Mouse (Mus musculus) liver, embryonic 15.5 days (tissue): ENCODE results near the gene Rce1. TPM values are rescaled to one million over a fixed set of nuclear protein-coding genes. Genes with fewer than 3 reads are reported as not detected.
A peak's percentile ranks its signal among the peaks of the same experiment; 100 is the strongest.

ENCODE experiments used
- ATAC-seq: fragments of 200-750 bp; cut with Nextera tagmentation; 2 replicates; pipeline ENCODE4 v1.8.0; 2017; ENCODE audit warnings: moderate number of reproducible peaks, mild to moderate bottlenecking, moderate library complexity; ENCODE audit not compliant: insufficient read depth
- H3K27ac ChIP-seq: fragments of 300-500 bp; sonication (generic); replicated peaks from 2 replicates; pipeline ENCODE4 v1.5.1; 2015; ENCODE audit warnings: mild to moderate bottlenecking, inconsistent platforms
- H3K27me3 ChIP-seq: fragments of 300-500 bp; sonication (generic); 2 replicates; pipeline ENCODE4 v1.6.1; 2015; ENCODE audit warnings: mild to moderate bottlenecking, inconsistent platforms
- H3K36me3 ChIP-seq: fragments of 300-500 bp; sonication (generic); replicated peaks from 2 replicates; pipeline ENCODE4 v1.6.1; 2015; ENCODE audit warnings: moderate library complexity, mild to moderate bottlenecking, inconsistent platforms
- H3K4me1 ChIP-seq: fragments of 300-500 bp; sonication (generic); replicated peaks from 2 replicates; pipeline ENCODE4 v1.6.1; 2015; ENCODE audit warnings: inconsistent platforms
- H3K4me2 ChIP-seq: fragments of 300-500 bp; sonication (generic); 2 replicates; pipeline ENCODE4 v1.6.1; 2015; ENCODE audit warnings: moderate library complexity, mild to moderate bottlenecking, inconsistent platforms
- H3K4me3 ChIP-seq: fragments of 300-500 bp; sonication (generic); replicated peaks from 2 replicates; pipeline ENCODE4 v1.5.1; 2015; ENCODE audit warnings: mild to moderate bottlenecking, inconsistent platforms
- H3K9ac ChIP-seq: fragments of 300-500 bp; sonication (generic); 2 replicates; pipeline ENCODE4 v1.6.1; 2015; ENCODE audit warnings: moderate library complexity, mild to moderate bottlenecking, inconsistent platforms
- H3K9me3 ChIP-seq: fragments of 300-500 bp; sonication (generic); replicated peaks from 2 replicates; pipeline ENCODE4 v1.6.1; 2016; ENCODE audit warnings: inconsistent platforms
- WGBS: fragments of 180-500 bp; shearing (Covaris S2); methylation state at CpG from one replicate; pipeline ENCODE4 v1.1.7; 2015; ENCODE audit warnings: mixed read lengths; ENCODE audit not compliant: insufficient replicate concordance; 5-methylcytosine and 5-hydroxymethylcytosine counted together
- polyA plus RNA-seq: library from polyadenylated mRNA; unstranded; fragments of >200 nt; fragmentation: Nextera tagmentation; extraction: Ambion mirVana; gene quantifications from 2 replicates; pipeline ENCODE4 v1.2.1, GENCODE M21; 2015

Rce1 gene
- 24.1 and 25.3 TPM in 2 replicates for polyA plus RNA-seq

DNA sequence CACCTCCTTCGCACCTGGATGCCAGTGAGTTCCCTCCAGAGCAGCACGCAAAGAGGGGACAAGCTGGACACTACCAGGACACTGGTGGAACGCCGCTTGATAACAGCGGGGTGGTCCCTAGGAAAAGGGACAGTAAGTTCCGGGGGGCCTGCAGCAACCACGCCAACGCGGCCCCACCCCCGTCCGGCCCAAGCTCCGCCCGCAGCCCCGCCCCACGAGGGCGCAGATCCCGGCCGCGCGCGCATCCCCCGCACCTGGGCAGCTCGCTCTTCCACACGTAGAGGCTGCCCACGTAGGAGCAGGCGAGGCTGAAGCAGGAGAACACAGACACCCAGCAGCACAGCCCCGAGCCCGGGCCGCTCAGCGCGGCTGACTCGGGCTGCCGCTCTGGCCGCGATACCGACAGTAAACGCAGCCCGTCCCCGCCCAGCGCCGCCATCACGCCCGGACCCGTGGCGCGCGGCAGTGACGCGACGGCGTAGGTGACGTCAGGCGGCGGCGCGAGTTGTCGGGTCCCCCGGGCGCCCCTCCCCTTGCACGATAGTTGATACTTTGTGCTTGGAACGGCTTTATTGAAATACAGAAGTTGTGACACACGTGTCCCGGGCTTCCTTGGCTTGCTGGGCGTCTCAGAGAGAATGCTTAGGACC is at the start of gene Rce1:
Gene Rce1, minus strand, starts transcription at position 463 of the 650 bp plus-strand sequence.
- Histone ChIP-seq H3K27ac (peak within 1 kb of the TSS; percentile 89), H3K4me1 (peaks cover 39% of the 10 kb centered on the region), H3K9ac (peak within 1 kb of the TSS; percentile 96), H3K27me3 (no peaks in the 10 kb centered on the region), H3K36me3 (peaks cover 34% of the 10 kb centered on the region), H3K9me3 (no peaks in the 10 kb centered on the region), H3K4me3 (peak within 1 kb of the TSS; percentile 98), H3K4me2 (peak within 1 kb of the TSS; percentile 96)
- 0% methylated on average over 64 of the region's 64 CpGs for WGBS
- ATAC-seq, result peak; percentile 90

DNA sequence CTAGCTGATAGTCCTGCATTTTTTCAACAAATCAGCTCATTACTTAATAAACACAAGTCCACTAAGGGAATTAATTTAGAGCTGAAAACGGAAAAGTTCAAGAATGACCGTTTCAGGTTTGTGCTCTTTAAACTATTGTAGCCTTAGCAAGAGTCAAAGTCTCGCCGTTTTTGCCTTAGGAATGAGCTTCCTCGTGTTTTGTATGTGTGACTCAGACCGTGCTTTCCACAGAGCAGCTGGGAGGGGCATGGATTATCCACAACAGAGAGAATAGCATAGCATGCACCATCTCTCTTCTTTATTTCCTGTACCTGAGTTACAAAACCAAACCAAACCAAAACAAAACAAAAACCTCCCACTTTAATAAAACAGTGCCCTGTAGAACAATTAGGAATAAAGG is 47.0 kb upstream of the Rce1 start:
- Histone ChIP-seq H3K27me3 (peaks cover 7% of the 10 kb centered on the region; the same call in 1 of the 2 replicates), H3K4me2 (no peak overlapping the region), H3K9me3 (no peaks in the 10 kb centered on the region), H3K4me3 (no peak overlapping the region), H3K4me1 (no peaks in the 10 kb centered on the region), H3K27ac (no peak overlapping the region), H3K9ac (no peak overlapping the region), H3K36me3 (no peaks in the 10 kb centered on the region)
- ATAC-seq, result no peak
- WGBS, result 45% methylated on average over 6 of the region's 6 CpGs

DNA sequence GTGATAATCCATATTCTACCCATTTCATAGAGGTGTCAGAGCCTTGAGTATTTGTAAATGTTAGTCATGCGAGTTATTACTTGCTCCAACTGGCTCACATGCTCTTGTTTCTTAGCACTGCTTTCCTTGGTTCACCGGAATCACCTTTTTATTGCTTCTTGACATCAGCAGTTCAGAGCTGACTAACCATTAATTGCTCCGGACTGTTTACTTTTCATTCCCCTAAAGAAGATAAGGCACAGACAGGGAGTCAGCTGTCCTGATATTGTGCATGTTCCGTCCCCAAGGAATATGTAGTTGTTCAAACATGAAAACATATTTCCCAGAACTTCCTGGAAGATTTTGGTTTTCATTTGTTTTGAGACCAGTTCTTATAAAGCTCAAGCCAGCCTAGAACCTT is 45.3 kb upstream of the Rce1 start:
- Histone ChIP-seq H3K4me2 (no peak overlapping the region), H3K36me3 (no peaks in the 10 kb centered on the region), H3K9me3 (no peaks in the 10 kb centered on the region), H3K27me3 (peaks cover 7% of the 10 kb centered on the region; the same call in 1 of the 2 replicates), H3K27ac (no peak overlapping the region), H3K9ac (no peak overlapping the region), H3K4me1 (no peaks in the 10 kb centered on the region), H3K4me3 (no peak overlapping the region)
- no peak for ATAC-seq
- WGBS, result 54% methylated on average over 4 of the region's 4 CpGs

DNA sequence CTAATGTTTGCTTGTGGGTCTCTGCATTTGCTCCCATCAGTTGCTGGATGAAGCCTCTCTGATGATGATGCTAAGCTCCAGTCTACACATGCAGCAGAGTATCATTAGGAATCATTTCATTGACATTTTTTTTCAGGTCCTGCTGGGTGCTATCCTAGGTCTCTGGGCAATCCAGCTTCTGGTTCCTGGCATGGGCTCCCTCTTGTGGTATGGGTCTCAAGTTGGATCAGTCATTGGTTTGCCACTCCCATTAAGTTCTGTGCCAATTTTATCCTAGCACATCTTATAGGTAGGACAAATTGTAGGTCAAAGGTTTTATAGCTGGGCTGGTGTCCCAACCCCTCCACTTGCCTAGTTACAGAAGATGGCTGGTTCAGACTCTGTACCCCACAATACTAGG is 41.4 kb upstream of the Rce1 start:
- no peaks in the 10 kb centered on the region for H3K36me3 ChIP-seq
- ATAC-seq, result no peak
- no peak overlapping the region for H3K9ac ChIP-seq
- no peaks in the 10 kb centered on the region for H3K4me1 ChIP-seq
- no peak overlapping the region for H3K4me3 ChIP-seq
- no peak overlapping the region for H3K4me2 ChIP-seq
- H3K9me3 ChIP-seq, result no peaks in the 10 kb centered on the region
- H3K27ac ChIP-seq, result no peak overlapping the region
- H3K27me3 ChIP-seq, result peaks cover 7% of the 10 kb centered on the region; the same call in 1 of the 2 replicates

DNA sequence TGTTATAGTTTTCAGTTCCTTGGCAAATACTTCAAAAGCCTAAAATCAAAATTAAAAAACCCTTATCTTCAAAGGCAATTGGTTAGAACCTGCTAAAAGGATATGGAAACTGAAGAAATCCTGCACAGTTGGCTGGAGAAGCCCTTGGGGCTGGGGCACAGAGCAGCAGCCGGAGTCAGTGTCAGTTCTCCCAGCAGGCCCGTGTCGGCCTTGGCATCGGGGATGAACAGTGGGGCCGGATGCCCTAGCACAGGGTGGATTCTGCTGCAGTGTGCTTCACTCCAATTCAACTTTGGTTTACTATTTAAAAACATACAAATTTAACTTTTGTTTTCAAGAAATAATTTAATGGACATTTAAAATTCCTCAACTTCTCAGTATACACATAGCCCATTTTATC is 32.7 kb upstream of the Rce1 start:
- Histone ChIP-seq H3K36me3 (no peaks in the 10 kb centered on the region), H3K4me3 (no peak overlapping the region), H3K4me2 (no peak overlapping the region), H3K4me1 (no peaks in the 10 kb centered on the region), H3K9me3 (no peaks in the 10 kb centered on the region), H3K27ac (no peak overlapping the region), H3K9ac (no peak overlapping the region), H3K27me3 (no peaks in the 10 kb centered on the region)
- 82% methylated on average over 5 of the region's 5 CpGs for WGBS
- no peak for ATAC-seq

DNA sequence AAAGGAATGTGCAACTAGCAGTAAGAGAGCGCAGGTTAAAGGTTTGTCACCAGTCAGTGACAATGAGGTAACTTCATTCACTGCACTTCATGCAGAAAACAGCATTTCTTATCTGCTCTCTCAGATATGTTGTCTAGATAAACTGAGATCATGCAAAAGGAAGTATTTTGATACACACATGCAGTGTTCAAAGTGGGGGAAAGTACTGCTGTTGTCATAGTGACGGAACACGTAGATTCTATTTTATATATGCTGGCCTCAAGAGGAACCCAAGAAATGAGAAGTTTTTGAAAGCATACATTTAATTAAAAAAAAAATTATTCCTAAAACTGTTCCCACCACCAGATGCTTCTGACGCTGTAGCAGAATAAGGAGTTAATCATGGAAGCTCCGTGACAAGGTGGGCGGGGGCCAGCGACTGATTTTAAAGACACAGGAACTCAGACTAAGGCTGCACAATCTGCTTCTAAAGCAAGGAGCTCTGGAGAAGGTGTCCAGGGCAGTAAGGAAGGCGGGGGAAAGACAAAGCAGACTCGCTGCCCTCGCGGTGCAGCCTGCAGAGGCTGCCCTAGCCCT is 21.6 kb upstream of the Rce1 start:
- Histone ChIP-seq H3K27me3 (0 out of 2 replicates have a peak, but pooled peaks cover 7% of the 10 kb centered on the region), H3K36me3 (no peaks in the 10 kb centered on the region), H3K4me3 (no peak overlapping the region), H3K4me2 (no peak overlapping the region), H3K9ac (no peak overlapping the region), H3K9me3 (no peaks in the 10 kb centered on the region), H3K4me1 (no peaks in the 10 kb centered on the region), H3K27ac (no peak overlapping the region)
- 72% methylated on average over 11 of the region's 11 CpGs for WGBS
- ATAC-seq, result no peak

DNA sequence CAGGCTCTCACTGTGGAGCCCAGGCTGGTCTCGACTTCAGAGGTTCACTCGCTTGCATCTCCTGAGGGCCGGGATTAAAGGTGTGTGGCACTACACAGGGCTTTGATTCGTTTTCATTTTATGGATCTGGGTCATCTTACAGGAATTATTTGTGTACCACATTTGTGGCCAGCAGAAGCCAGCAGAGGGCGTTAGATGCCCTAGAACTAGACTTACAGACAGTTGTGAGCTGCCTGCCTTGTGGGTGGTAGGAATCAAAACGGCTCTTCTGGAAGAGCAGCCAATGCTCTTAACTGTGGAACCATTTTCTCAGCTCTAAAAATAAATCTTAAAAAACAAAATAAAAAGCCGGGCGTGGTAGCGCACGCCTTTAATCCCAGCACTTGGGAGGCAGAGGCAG is 18.8 kb upstream of the Rce1 start:
- Histone ChIP-seq H3K4me3 (no peak overlapping the region), H3K36me3 (no peaks in the 10 kb centered on the region), H3K4me2 (no peak overlapping the region), H3K4me1 (no peaks in the 10 kb centered on the region), H3K9ac (no peak overlapping the region), H3K27me3 (0 out of 2 replicates have a peak, but pooled peaks cover 7% of the 10 kb centered on the region), H3K27ac (no peak overlapping the region), H3K9me3 (no peaks in the 10 kb centered on the region)
- ATAC-seq, result no peak
- WGBS, result 39% methylated on average over 10 of the region's 10 CpGs

DNA sequence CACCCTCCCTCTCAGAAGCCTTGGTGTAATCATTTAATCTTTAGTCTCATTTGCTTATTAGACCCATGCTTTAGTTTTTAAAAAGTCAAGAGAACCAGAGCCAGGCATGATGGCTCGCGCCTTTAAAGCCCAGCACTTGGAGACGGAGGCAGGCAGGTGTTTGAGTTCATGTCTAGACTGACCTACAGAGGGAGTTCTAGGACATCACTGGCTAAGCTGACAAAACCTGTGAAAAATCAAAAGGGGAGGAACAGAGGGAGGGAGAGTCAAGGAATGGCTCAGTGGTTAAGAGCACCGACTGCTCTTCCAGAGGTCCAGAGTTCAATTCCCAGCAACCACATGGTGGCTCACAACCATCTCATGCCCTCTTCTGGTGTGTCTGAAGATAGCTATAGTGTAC is 10.5 kb upstream of the Rce1 start:
- 62% methylated on average over 4 of the region's 4 CpGs for WGBS
- H3K4me3 ChIP-seq, result no peak overlapping the region
- ATAC-seq, result no peak
- H3K27me3 ChIP-seq, result peaks cover 57% of the 10 kb centered on the region
- no peak overlapping the region for H3K27ac ChIP-seq
- no peaks in the 10 kb centered on the region for H3K9me3 ChIP-seq
- no peaks in the 10 kb centered on the region for H3K4me1 ChIP-seq
- no peak overlapping the region for H3K4me2 ChIP-seq
- no peak overlapping the region for H3K9ac ChIP-seq
- H3K36me3 ChIP-seq, result no peaks in the 10 kb centered on the region

DNA sequence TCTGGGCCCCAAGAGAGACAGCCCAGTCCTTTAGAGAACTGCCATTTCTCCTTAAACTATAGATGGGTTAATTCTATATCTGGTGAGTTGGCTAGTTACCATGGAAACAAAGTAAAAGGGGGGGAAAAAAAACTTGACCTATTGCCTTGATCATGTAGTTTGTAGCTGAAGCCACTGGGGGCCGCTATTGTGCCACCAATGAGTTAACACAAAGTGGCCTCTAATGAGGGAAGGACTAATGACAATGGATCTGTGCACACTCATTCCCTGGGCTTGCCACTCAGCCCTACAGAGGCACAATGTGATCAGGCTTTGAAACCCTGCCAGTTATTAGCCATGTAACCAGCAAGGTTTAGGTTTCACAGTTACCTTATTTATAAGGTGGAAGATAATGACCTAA is 3.4 kb upstream of the Rce1 start:
- Histone ChIP-seq H3K4me2 (no peak overlapping the region), H3K36me3 (no peaks in the 10 kb centered on the region), H3K4me3 (no peak overlapping the region), H3K4me1 (peaks cover 39% of the 10 kb centered on the region), H3K27ac (no peak overlapping the region), H3K27me3 (peaks cover 15% of the 10 kb centered on the region), H3K9ac (no peak overlapping the region), H3K9me3 (no peaks in the 10 kb centered on the region)
- ATAC-seq, result no peak
- 0% methylated on average over 1 of the region's 1 CpGs for WGBS

DNA sequence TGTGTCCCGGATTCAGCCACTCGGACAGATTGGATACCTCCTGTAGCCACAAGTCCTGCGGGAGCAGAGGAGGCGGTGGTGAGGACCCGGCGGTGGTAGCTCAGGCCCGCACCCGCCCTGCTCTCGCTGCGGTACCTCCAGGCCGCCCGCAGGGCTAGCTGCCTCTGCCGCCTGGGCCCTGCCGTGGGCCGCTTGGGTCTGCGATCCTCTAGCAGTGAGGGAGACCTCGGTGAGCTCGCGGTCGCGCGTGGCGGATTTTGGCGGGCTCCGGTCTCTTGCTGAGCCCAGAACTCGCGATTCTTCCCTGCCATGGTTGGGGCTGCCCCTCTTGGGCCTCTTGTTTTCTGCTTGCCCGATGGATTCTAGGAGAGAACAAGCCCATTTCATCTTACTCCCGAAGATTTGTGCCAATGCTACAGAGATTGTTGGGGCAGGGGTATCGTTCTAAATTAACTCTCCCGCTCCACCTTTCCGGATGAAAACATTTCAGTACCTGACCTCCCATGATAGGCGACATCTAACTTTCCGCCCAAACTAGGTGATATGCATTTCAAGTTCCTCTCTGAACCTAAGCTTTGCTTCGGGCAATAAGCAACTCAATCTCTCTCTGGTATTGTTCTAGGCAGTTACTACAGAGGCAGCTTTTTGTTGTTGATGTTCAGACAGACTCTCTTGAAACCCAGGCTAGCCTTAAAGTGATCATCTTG is 541 bp upstream of the Rce1 start:
- peak overlapping the region; percentile 96 for H3K4me2 ChIP-seq
- H3K9ac ChIP-seq, result peak overlapping the region; percentile 96
- H3K9me3 ChIP-seq, result no peaks in the 10 kb centered on the region
- WGBS, result under 1% methylated on average over 35 of the region's 35 CpGs
- peak overlapping the region; percentile 98 for H3K4me3 ChIP-seq
- peaks cover 27% of the 10 kb centered on the region for H3K36me3 ChIP-seq
- peak overlapping the region; percentile 89 for H3K27ac ChIP-seq
- peaks cover 39% of the 10 kb centered on the region for H3K4me1 ChIP-seq
- peak; percentile 67 for ATAC-seq
- no peaks in the 10 kb centered on the region for H3K27me3 ChIP-seq

DNA sequence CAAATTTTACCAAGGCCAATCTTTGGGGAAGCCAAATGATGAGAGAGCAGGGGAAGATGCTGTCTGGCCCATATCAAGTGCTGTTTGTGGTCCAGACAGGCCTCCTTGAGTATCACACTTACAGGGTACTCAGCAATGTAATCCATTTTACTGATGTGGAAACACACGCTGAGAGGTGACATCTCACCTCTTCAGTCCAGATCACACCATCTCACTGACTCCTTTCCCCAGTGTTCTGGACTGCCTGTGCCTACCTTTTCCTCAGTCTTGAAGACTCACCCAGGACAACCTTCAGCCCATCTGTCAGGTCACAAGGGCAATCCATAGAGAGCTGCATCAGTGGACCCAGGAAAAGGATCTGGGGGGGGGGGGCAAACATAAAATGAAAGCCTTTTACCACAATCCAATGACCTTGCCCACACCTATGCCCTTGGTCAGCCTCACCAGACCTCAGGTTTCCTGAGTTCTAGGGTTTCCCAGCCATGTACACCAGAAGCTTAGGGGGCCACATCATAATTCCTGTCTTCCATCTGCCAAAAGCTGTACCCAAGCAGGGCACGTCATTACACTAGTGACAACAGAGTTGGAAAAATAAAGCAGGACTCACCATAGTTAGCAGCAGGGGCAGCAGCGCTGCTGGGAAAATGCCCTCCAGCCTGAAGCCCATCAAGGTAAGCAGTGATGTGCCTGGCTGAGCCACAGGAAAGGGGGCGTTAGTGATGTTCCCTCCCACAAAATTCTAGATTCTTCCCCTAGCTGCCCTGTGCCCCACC is 849 bp downstream of the Rce1 start:
- no peak; the same call in 1 of the 2 replicates for ATAC-seq
- peak overlapping the region; percentile 89 for H3K27ac ChIP-seq

More for the DNA sequence above, 849 bp downstream of the Rce1 start:
- Histone ChIP-seq H3K36me3 (peaks cover 41% of the 10 kb centered on the region), H3K9ac (peak overlapping the region; percentile 96), H3K4me2 (peak overlapping the region; percentile 96), H3K9me3 (no peaks in the 10 kb centered on the region), H3K27me3 (no peaks in the 10 kb centered on the region), H3K4me3 (peak overlapping the region; percentile 98), H3K4me1 (peaks cover 39% of the 10 kb centered on the region)
- WGBS, result 31% methylated on average over 4 of the region's 4 CpGs
